Mouse (Mus musculus): ENCODE data around the gene Tsc22d3.

The Tsc22d3 gene

GRCm38 (mm10) chrX:140500306-140500705 lies 100.2 kb downstream of the Tsc22d3 start:
- in situ Hi-C loops (cut with MseI, MboI): no loop called here

DNA sequence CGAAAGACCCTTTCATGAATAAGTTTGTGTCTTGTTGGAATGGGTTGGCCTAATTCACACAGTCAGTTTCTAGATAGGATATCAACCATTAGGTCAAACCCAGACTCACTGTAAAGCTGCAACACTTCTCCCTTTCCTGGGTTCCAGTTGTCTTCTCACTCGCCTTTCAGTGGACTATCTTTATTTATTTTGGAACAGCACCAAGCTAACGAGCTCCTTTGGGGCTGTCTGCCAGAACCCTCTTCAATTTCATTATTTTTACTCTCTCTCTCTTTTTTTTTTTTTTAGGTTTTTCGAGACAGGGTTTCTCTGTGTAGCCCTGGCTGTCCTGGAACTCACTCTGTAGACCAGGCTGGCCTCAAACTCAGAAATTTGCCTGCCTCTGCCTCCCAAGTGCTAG lies 102.0 kb downstream of the Tsc22d3 start:
- in situ Hi-C loops (cut with MseI, MboI): loop anchor here (10.0 to 25.0 kb wide), 3 partner anchors 214 to 339 kb away; no protein-coding TSS in a partner anchor

DNA sequence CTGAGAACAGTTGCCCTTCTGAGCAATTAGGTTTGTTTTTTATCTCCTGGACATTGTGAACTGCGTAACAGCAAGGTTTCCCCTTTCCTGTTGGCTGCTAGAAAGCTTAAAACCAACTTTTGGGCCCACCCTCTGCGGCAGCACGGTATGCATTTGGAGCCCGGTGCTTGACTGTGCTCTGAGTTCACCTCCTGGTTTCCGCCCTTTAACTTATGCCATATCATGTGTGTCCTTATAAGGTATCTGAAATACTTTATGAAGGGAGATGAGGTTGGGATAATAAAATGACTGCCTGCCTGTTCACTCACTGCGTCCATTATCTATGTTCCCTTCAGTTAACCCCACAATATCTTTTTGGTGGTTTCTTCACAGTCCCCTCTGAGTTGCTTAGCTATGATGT lies 106.3 kb downstream of the Tsc22d3 start:
- in situ Hi-C loops (cut with MseI, MboI): loop anchor here (10.0 to 25.0 kb wide), 3 partner anchors 218 to 343 kb away; no protein-coding TSS in a partner anchor

GRCm38 (mm10) chrX:140493527-140494029 lies 106.9 kb downstream of the Tsc22d3 start:
- in situ Hi-C loops (cut with MseI, MboI): loop anchor here (10.0 to 25.0 kb wide), 3 partner anchors 219 to 344 kb away; no protein-coding TSS in a partner anchor

GRCm38 (mm10) chrX:140491884-140492571 lies 108.4 kb downstream of the Tsc22d3 start:
- in situ Hi-C loops (cut with MseI, MboI): loop anchor here (10.0 to 25.0 kb wide), 3 partner anchors 220 to 345 kb away; no protein-coding TSS in a partner anchor

GRCm38 (mm10) chrX:140490203-140490602 lies 110.3 kb downstream of the Tsc22d3 start:
- in situ Hi-C loops (cut with MseI, MboI): loop anchor here (10.0 to 25.0 kb wide), 3 partner anchors 222 to 347 kb away; no protein-coding TSS in a partner anchor
